Mouse (Mus musculus) left cerebral cortex, adult 2 months (tissue): Measurements from ENCODE around the gene Luc7l. TPM values are rescaled to one million over a fixed set of nuclear protein-coding genes. Genes with fewer than 3 reads are reported as not detected.
"Not testable (repeated sequence)": the region's sequence is repeated elsewhere in the genome, so short reads cannot be mapped to it uniquely, and the experiment has no call there.

Experiments
- DNase-seq, 2 experiments: peaks; one replicate each; pipeline ENCODE4 v3.0.0; 2021 to 2022; ENCODE audit warnings: low spot score in 2 of 2, mixed read lengths in 1 of 2; ENCODE audit errors: extremely low spot score in 1 of 2
- H3K27ac ChIP-seq: fragments of 200-600 bp; 2 replicates; pipeline ENCODE4 v1.8.1; 2022
- H3K4me3 ChIP-seq: fragments of 200-600 bp; 2 replicates; pipeline ENCODE4 v1.8.1; 2022
- CTCF ChIP-seq: fragments of 200-600 bp; IDR thresholded peaks from 2 replicates; pipeline ENCODE4 v1.8.1; 2022; ENCODE audit warnings: antibody characterized with exemption, mild to moderate bottlenecking, moderate library complexity
- intact Hi-C: fragments of 180-260 bp; cut with DNase I; formaldehyde crosslinking; loops from one replicate; pipeline ENCODE4 v1.15.1; 2025
- total RNA-seq, 2 experiments: library from RNA; stranded (reverse); gene quantifications; 2 replicates each; pipeline ENCODE4 v1.2.3; 2021

Gene Luc7l
- total RNA-seq, 2 experiments from 2014 or later, result 80.4 to 82.2 TPM

- Histone ChIP-seq H3K4me3 (no peak overlapping the region), H3K27ac (no peak overlapping the region)
- TF ChIP-seq CTCF, result no peak; the same call in 1 of the 2 replicates
- no peak for DNase-seq
- intact Hi-C loops, result no loop called here
These were observed 9.1 kb downstream of the Luc7l start for GRCm38 (mm10) chr17:26261826-26262225.

GRCm38 (mm10) chr17:26262384-26262783, 9.7 kb downstream of the Luc7l start:
- intact Hi-C loops, result no loop called here
- Histone ChIP-seq H3K27ac (no peak overlapping the region), H3K4me3 (no peak overlapping the region)
- no peak for DNase-seq
- TF ChIP-seq CTCF, result no peak

- no peak for DNase-seq
- Histone ChIP-seq H3K27ac (no peak overlapping the region), H3K4me3 (no peak overlapping the region)
- intact Hi-C loops, result no loop called here
- peak; percentile 45 for TF ChIP-seq CTCF
These were observed 16.2 kb downstream of the Luc7l start for GRCm38 (mm10) chr17:26268851-26269250.

- intact Hi-C loops, DNase-seq, H3K4me3 ChIP-seq, H3K27ac ChIP-seq: not testable (repeated sequence)
These were observed 16.9 kb downstream of the Luc7l start for GRCm38 (mm10) chr17:26269577-26269976.

GRCm38 (mm10) chr17:26272586-26272985, 19.9 kb downstream of the Luc7l start:
- no peak for TF ChIP-seq CTCF
- intact Hi-C loops, result no loop called here

GRCm38 (mm10) chr17:26275933-26276332, 23.2 kb downstream of the Luc7l start:
- no peak for TF ChIP-seq CTCF
- intact Hi-C loops, result no loop called here
- no peak for DNase-seq
- Histone ChIP-seq H3K4me3 (no peak overlapping the region), H3K27ac (no peak overlapping the region)

More at GRCm38 (mm10) chr17:26272586-26272985, 19.9 kb downstream of the Luc7l start:
- no peak for DNase-seq
- H3K27ac ChIP-seq, result no peak overlapping the region
- H3K4me3 ChIP-seq, result no peak overlapping the region

GRCm38 (mm10) chr17:26276711-26277110, 24.0 kb downstream of the Luc7l start:
- peak; percentile 71 for TF ChIP-seq CTCF
- Histone ChIP-seq H3K27ac (no peak overlapping the region), H3K4me3 (no peak overlapping the region)
- no peak for DNase-seq
- intact Hi-C loops, result no loop called here

GRCm38 (mm10) chr17:26286199-26286955, 33.7 kb downstream of the Luc7l start:
- intact Hi-C loops, result no loop called here
- no peak for DNase-seq
- Histone ChIP-seq H3K4me3 (no peak overlapping the region), H3K27ac (no peak overlapping the region)
- no peak for TF ChIP-seq CTCF

GRCm38 (mm10) chr17:26289475-26289874, 36.8 kb downstream of the Luc7l start:
- no peak for TF ChIP-seq CTCF
- intact Hi-C loops, result no loop called here
- no peak overlapping the region for H3K4me3 ChIP-seq
- no peak for DNase-seq
- no peak overlapping the region for H3K27ac ChIP-seq

GRCm38 (mm10) chr17:26298318-26298717, 45.6 kb downstream of the Luc7l start:
- H3K27ac ChIP-seq, DNase-seq, H3K4me3 ChIP-seq, intact Hi-C loops: not testable (repeated sequence)

GRCm38 (mm10) chr17:26314291-26314690, 61.6 kb downstream of the Luc7l start:
- Histone ChIP-seq H3K4me3 (no peak overlapping the region), H3K27ac (no peak overlapping the region)
- peak; percentile 67 for TF ChIP-seq CTCF
- intact Hi-C loops, result loop anchor here (1.0 to 10.0 kb wide), 4 partner anchors 57 to 351 kb away; partner anchors contain the start of gene Atp6v0e
- DNase-seq, result peak; percentile 78 to 83

- DNase-seq, result no peak
- no peak for TF ChIP-seq CTCF
- H3K27ac ChIP-seq, result no peak overlapping the region
- intact Hi-C loops, result loop anchor here (2.0 to 10.0 kb wide), 3 partner anchors 55 to 349 kb away; partner anchors contain the start of gene Atp6v0e
- no peak overlapping the region for H3K4me3 ChIP-seq
These were observed 62.8 kb downstream of the Luc7l start for GRCm38 (mm10) chr17:26315474-26315873.

GRCm38 (mm10) chr17:26318441-26318840, 65.7 kb downstream of the Luc7l start:
- intact Hi-C loops, result loop anchor here (10.0 kb wide), 1 partner anchor 346 kb away; the partner anchor contains the start of gene Atp6v0e
- Histone ChIP-seq H3K4me3 (no peak overlapping the region), H3K27ac (no peak overlapping the region)
- TF ChIP-seq CTCF, result no peak
- no peak for DNase-seq

Other genes starting within 250 kb of the Luc7l start
- 100 to 1,000 TPM; 114 to 119 TPM for gene Rab11fip3, start 183.3 kb upstream of the Luc7l start, total RNA-seq
- gene Decr2, start 162.6 kb upstream of the Luc7l start, total RNA-seq, result 10 to 100 TPM; 28.5 to 31.5 TPM
- gene Nme4, start 157.3 kb upstream of the Luc7l start, total RNA-seq, result 1 to 10 TPM; 3.6 to 4.2 TPM
- gene Tmem8, start 139.6 kb upstream of the Luc7l start, total RNA-seq, result 10 to 100 TPM; 14.3 to 14.7 TPM
- 10 to 100 TPM; 67.8 to 68.0 TPM for gene Mrpl28, start 129.4 kb upstream of the Luc7l start, total RNA-seq
- gene Axin1, start 114.2 kb upstream of the Luc7l start, total RNA-seq, result 10 to 100 TPM; 25.9 to 29.7 TPM
- 1 to 10 TPM in 1 of 2 experiments, under 1 TPM in 1; 0.59 to 1.0 TPM for gene Pdia2, start 53.8 kb upstream of the Luc7l start, total RNA-seq
- 10 to 100 TPM; 41.9 to 52.7 TPM for gene Rgs11, start 49.9 kb upstream of the Luc7l start, total RNA-seq
- 10 to 100 TPM; 94.3 to 95.0 TPM for gene Arhgdig, start 45.1 kb upstream of the Luc7l start, total RNA-seq
- gene Fam234a, start 8.7 kb upstream of the Luc7l start, total RNA-seq, result 10 to 100 TPM; 18.9 to 19.2 TPM
- 10 to 100 TPM; 69.9 to 79.7 TPM for gene Neurl1b, start 161.9 kb downstream of the Luc7l start, total RNA-seq